Mouse (Mus musculus) stomach, embryonic 16.5 days (tissue): ENCODE results near the gene Adora1. TPM values are rescaled to one million over a fixed set of nuclear protein-coding genes. Genes with fewer than 3 reads are reported as not detected.
A peak's percentile ranks its signal among the peaks of the same experiment; 100 is the strongest.

ENCODE experiments used
- ATAC-seq: fragments of 200-750 bp; cut with Nextera tagmentation; 2 replicates; pipeline ENCODE4 v1.8.0; 2017; ENCODE audit warnings: moderate number of reproducible peaks, moderate TSS enrichment; ENCODE audit not compliant: insufficient read depth, low FRiP score
- H3K27ac ChIP-seq: fragments of 300-500 bp; sonication (generic); 2 replicates; pipeline ENCODE4 v1.5.1; 2014; ENCODE audit warnings: low read length
- H3K27me3 ChIP-seq: fragments of 300-500 bp; sonication (generic); 2 replicates; pipeline ENCODE4 v1.6.1; 2014; ENCODE audit warnings: low read length, control low read depth, mixed read lengths; ENCODE audit not compliant: control insufficient read depth, insufficient read depth
- H3K36me3 ChIP-seq: fragments of 300-500 bp; sonication (generic); 2 replicates; pipeline ENCODE4 v1.6.1; 2014; ENCODE audit warnings: low read length; ENCODE audit not compliant: control insufficient read depth, insufficient read depth
- H3K4me1 ChIP-seq: fragments of 300-500 bp; sonication (generic); 2 replicates; pipeline ENCODE4 v1.6.1; 2014; ENCODE audit warnings: low read length, control low read depth, mixed read lengths; ENCODE audit not compliant: control insufficient read depth, insufficient read depth
- H3K4me2 ChIP-seq: fragments of 300-500 bp; sonication (generic); 2 replicates; pipeline ENCODE4 v1.6.1; 2014; ENCODE audit warnings: low read depth, low read length, mixed read lengths
- H3K4me3 ChIP-seq: fragments of 300-500 bp; sonication (generic); replicated peaks from 2 replicates; pipeline ENCODE4 v1.5.1; 2014; ENCODE audit warnings: mild to moderate bottlenecking, low read length
- H3K9ac ChIP-seq: fragments of 300-500 bp; sonication (generic); 2 replicates; pipeline ENCODE4 v1.6.1; 2014; ENCODE audit warnings: low read length
- H3K9me3 ChIP-seq: fragments of 300-500 bp; sonication (generic); replicated peaks from 2 replicates; pipeline ENCODE4 v1.6.1; 2016; ENCODE audit warnings: low read length, control low read depth; ENCODE audit not compliant: control insufficient read depth
- WGBS: fragments of 180-500 bp; shearing (Covaris S2); extraction: QIAGEN DNeasy Blood & Tissue Kit; methylation state at CpG from one replicate; pipeline ENCODE4 v1.1.7; 2014; 5-methylcytosine and 5-hydroxymethylcytosine counted together
- polyA plus RNA-seq: library from polyadenylated mRNA; unstranded; fragments of >200 nt; fragmentation: Nextera tagmentation; extraction: Ambion mirVana; gene quantifications from 2 replicates; pipeline ENCODE4 v1.2.1, GENCODE M21; 2015

The Adora1 gene
- polyA plus RNA-seq, 1 experiment from 2014 or later, result 15.3 TPM

DNA sequence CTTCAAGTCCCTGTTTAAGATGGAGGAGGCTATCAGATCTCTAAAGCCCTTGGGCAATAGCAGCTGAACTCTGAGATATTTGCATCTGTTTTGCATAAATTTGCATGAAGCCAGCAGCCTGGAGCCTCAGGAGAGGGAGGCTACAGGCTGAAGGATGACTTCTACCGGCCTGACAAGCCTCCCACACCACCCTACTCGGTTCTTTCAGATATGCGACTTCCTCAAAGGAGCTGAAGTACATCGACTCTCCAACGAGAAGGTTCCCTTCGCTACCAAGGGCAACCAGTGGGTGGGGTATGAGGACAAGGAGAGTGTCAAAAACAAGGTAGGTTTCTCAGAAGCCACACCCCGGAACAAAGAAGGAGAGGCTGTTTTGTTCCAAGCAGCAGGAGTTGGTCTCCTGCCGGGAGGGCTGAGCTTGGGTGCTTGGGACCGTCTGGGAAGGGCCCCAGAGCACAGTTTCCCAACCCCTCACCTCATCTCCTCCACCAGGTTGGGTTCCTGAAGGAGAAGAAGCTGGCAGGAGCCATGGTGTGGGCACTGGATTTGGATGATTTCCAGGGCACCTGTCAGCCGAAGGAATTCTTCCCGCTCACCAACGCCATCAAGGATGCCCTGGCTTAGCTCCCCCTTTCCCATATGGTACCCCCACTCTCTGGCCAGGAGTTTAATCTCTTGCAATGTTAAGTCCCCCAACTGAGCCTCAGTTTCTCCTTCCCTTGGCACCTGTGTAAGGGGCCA, 46.1 kb downstream of the Adora1 start:
- H3K4me1 ChIP-seq, result peaks cover 4% of the 10 kb centered on the region; the same call in 1 of the 2 replicates
- 30% methylated on average over 12 of the region's 12 CpGs for WGBS
- H3K4me2 ChIP-seq, result peak overlapping the region; percentile 5; the same call in 1 of the 2 replicates
- no peaks in the 10 kb centered on the region for H3K9me3 ChIP-seq
- H3K27ac ChIP-seq, result peak overlapping the region; percentile 46; the same call in 1 of the 2 replicates
- H3K27me3 ChIP-seq, result no peaks in the 10 kb centered on the region
- 0 out of 2 replicates have a peak overlapping the region, but pooled peaks have one; percentile 39 for H3K9ac ChIP-seq
- peak; percentile 62 for ATAC-seq
- no peak overlapping the region for H3K4me3 ChIP-seq
- no peaks in the 10 kb centered on the region for H3K36me3 ChIP-seq

DNA sequence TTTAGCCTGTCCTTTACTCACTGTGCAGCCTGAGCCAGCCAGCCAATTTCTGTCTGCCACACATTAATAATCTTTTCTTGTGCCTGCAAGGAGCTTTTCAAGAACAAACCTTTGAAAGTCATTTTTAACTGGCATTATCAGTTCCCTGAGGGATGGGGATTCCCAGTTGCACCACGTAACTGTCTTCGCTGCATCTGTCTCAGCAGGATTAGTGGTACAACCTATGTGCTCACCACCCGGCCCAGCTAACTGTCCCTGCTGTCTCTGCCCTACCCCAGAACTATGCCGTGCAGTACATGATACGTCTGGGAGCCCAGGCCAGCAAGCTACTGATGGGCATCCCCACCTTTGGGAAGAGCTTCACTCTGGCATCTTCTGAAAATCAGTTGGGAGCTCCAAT, 47.0 kb downstream of the Adora1 start:
- Histone ChIP-seq H3K9me3 (no peaks in the 10 kb centered on the region), H3K9ac (no peak overlapping the region), H3K4me2 (no peak overlapping the region), H3K4me1 (no peaks in the 10 kb centered on the region), H3K4me3 (no peak overlapping the region), H3K27ac (no peak overlapping the region), H3K27me3 (no peaks in the 10 kb centered on the region), H3K36me3 (no peaks in the 10 kb centered on the region)
- WGBS, result 83% methylated on average over 5 of the region's 5 CpGs
- no peak for ATAC-seq

DNA sequence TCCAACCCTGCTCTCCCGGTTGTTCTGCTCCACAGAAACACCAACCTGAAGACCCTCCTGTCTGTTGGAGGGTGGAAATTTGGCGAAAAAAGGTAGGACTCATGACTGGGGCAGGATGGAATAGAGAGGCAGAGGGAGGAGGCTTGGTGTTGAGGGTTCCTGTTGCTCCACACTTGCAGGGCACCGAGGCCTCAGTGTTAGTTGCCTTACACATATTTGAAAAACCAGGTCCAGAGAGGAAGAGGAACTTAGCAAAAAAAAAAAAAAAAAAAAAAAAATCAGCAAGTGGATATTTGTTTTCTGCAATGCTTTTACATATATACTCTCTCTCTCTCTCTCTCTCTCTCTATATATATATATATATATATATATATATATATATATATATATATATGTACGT, 51.1 kb downstream of the Adora1 start:
- Histone ChIP-seq H3K4me3 (no peak overlapping the region), H3K9me3 (no peaks in the 10 kb centered on the region), H3K9ac (no peak overlapping the region), H3K27ac (no peak overlapping the region), H3K4me1 (0 out of 2 replicates have a peak, but pooled peaks cover 2% of the 10 kb centered on the region), H3K36me3 (no peaks in the 10 kb centered on the region), H3K4me2 (no peak overlapping the region), H3K27me3 (no peaks in the 10 kb centered on the region)
- 83% methylated on average over 4 of the region's 4 CpGs for WGBS
- ATAC-seq, result no peak

DNA sequence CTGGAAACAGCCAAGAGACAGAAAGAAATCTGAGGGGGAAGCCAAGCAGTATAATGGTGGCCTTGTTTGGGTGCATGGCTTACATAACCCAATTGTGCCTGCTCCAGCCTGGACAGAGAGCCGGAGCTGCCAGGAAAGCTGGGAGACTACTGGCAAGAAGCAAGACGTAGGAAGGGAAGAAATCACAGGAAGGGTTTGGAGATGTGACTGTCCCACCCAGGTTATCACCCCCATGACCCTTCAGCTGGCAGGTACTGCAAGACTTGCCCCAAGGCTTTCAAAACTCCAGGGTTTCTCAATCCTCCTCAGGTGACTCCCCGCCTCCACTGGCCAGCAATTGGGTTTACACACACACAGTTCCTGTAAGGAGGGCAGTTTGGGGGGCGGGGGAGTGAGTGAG, 53.2 kb downstream of the Adora1 start, which contains the start of gene Chil1:
Gene Chil1, plus strand, starts transcription at position 152 of the 400 bp plus-strand sequence.
- no peak within 1 kb of the TSS for H3K9ac ChIP-seq
- 51% methylated on average over 4 of the region's 4 CpGs for WGBS
- H3K27ac ChIP-seq, result no peak within 1 kb of the TSS
- H3K4me3 ChIP-seq, result no peak within 1 kb of the TSS
- H3K4me2 ChIP-seq, result no peak within 1 kb of the TSS
- H3K36me3 ChIP-seq, result no peaks in the 10 kb centered on the region
- H3K27me3 ChIP-seq, result no peaks in the 10 kb centered on the region
- 0 out of 2 replicates have a peak, but pooled peaks cover 2% of the 10 kb centered on the region for H3K4me1 ChIP-seq
- no peaks in the 10 kb centered on the region for H3K9me3 ChIP-seq
- no peak for ATAC-seq

DNA sequence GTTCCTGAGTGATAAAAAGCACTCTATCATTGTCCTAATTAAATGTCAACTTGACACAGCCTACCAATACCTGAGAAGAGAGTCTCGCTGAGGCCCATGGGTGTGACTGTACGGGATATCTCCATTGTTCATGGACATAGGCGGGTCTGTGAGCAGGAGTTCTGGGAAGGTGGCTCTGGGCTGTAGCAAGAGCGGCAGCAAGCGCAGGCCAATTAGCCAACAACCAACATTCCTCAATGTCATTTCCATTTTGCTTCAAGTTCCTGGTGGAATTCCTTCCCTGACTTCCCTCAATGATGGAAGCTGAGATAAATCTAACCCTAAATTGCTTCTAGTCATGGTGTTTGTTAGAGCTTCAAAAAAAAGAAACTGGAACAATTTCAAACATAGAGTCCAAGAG, 57.3 kb downstream of the Adora1 start:
- Histone ChIP-seq H3K9ac (no peak overlapping the region), H3K27me3 (no peaks in the 10 kb centered on the region), H3K27ac (no peak overlapping the region), H3K4me1 (0 out of 2 replicates have a peak, but pooled peaks cover 2% of the 10 kb centered on the region), H3K4me3 (no peak overlapping the region), H3K4me2 (no peak overlapping the region), H3K9me3 (no peaks in the 10 kb centered on the region), H3K36me3 (no peaks in the 10 kb centered on the region)
- WGBS, result 84% methylated on average over 5 of the region's 5 CpGs
- ATAC-seq, result no peak

DNA sequence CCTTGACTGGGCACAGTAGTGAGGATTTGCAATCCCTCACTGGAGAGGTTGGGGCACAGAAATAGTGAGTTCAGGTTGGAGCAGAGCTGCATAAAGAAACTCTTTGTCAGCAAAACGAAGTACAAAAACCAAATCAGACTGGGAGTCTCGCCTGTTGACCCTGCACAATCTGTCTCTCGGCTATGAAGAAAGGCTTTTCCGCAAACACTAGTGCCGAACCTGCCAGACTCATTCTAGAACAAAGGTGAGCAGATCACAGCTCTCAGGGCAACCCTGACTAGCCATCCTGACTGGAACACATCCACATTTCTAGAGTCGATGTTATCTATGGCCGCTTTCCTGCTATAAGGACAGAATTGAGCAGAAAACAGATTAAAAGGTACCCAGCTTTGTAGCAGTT, 62.1 kb downstream of the Adora1 start:
- Histone ChIP-seq H3K9me3 (no peaks in the 10 kb centered on the region), H3K4me3 (no peak overlapping the region), H3K27me3 (no peaks in the 10 kb centered on the region), H3K27ac (no peak overlapping the region), H3K4me2 (no peak overlapping the region), H3K4me1 (no peaks in the 10 kb centered on the region), H3K9ac (no peak overlapping the region), H3K36me3 (no peaks in the 10 kb centered on the region)
- 49% methylated on average over 7 of the region's 7 CpGs for WGBS
- no peak for ATAC-seq

DNA sequence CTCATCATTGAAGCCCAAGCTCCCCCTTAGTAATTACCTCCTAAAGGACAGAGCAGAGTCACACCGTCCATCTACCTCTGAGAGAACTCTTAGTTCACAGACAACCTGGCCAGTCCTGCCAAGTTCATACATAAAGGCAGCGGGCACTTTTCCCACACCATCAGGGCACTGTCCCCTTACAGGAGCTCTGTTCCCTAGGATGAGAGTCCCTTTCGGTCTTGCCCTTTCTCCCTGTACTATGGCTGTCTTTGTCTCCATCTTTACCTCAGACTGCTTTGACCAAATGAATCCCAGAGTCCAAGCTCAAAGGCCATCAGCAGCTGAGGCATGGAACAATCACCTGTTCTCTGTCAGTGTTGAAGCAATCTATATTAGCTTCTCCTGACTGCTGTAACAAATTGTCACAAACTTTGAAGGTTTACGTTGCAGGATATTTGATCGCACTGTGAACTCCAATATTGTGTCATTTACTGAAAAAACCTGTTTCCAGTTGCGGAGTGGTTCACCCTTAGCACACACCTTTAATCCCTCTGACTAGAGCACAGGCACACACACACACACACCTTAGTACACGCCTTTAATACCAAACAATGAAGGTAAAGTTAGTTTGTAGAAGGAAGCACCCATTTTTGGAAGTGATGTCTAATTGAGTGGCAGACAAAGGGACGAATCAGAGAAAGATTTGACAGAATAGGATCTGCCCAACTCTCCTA, 66.1 kb downstream of the Adora1 start:
- peak; percentile 58; the same call in 1 of the 2 replicates for ATAC-seq
- H3K27me3 ChIP-seq, result no peaks in the 10 kb centered on the region
- no peaks in the 10 kb centered on the region for H3K9me3 ChIP-seq
- no peak overlapping the region for H3K4me3 ChIP-seq
- no peaks in the 10 kb centered on the region for H3K36me3 ChIP-seq
- H3K4me1 ChIP-seq, result no peaks in the 10 kb centered on the region
- H3K9ac ChIP-seq, result no peak overlapping the region
- H3K27ac ChIP-seq, result no peak overlapping the region
- no peak overlapping the region for H3K4me2 ChIP-seq
- WGBS, result 81% methylated on average over 8 of the region's 8 CpGs

DNA sequence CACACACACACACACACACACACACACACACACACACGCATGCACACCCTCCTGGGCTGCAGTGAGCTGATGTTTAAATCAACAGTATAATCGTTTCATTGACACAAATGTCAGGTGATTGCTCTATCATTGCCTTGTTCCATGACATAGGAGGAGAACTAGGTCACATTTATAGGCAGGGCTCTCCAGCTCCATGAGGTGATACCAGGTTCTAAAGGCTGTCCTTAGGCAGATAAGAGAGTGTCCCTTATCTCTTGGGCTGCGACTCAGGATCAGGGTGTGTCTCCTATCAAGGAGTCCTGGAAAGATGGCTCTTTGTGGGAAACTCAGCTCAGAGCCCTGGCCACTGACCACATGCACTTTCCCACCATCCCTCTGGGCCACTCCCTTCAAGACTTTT, 66.7 kb downstream of the Adora1 start:
- no peaks in the 10 kb centered on the region for H3K27me3 ChIP-seq
- no peak overlapping the region for H3K4me3 ChIP-seq
- H3K9me3 ChIP-seq, result no peaks in the 10 kb centered on the region
- H3K27ac ChIP-seq, result no peak overlapping the region
- H3K4me2 ChIP-seq, result no peak overlapping the region
- 60% methylated on average over 3 of the region's 3 CpGs for WGBS
- no peak overlapping the region for H3K9ac ChIP-seq
- no peaks in the 10 kb centered on the region for H3K36me3 ChIP-seq
- no peak; the same call in 1 of the 2 replicates for ATAC-seq
- H3K4me1 ChIP-seq, result no peaks in the 10 kb centered on the region
